Mouse (Mus musculus) urinary bladder, postnatal 10 days (tissue): ENCODE measurements around the gene Acoxl.
"Not testable (repeated sequence)": the region's sequence is repeated elsewhere in the genome, so short reads cannot be mapped to it uniquely, and the experiment has no call there.

Source experiments
- DNase-seq: peaks from one replicate; pipeline ENCODE4 v3.0.0; 2022; ENCODE audit warnings: low spot score

The Acoxl gene

DNA sequence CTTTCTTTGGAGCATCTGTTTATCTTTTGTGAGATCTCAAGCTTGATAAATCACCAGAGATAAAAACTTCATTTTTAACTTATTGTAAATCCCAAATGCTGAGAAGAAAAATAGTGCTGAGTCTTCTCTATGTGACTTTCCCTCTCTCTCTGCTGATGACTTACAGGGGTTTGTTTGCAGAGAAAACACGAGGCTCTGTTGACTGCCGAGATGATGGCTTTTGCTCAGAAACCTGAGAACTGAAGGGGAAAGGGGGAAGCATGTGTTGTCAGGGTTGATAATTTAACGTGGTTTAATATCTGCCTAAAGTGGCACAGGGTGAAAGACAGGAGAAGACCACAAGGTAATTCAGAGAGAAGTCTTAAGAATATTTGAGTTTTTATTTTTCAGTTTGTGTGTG is 245.2 kb downstream of the Acoxl start:
- no peak for DNase-seq

DNA sequence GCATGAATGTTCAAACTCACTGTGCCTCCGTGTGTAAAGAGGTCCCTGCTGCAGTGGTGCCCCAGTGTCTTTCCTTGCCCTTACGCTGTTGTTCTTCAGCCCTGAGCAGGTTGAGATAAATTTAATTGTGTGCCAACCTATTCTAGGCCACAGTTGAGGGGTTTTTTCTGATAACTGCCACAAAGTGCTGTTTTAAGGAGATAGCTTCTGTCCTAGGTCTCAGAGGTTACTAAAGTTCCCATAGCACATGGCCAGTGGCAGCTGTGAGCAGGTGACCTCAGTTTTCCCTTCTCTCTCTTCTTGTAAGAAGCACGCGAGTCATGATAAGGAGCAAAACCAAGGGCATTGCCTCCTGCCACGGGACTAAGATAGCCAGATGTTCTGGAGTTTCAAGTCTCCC is 245.9 kb downstream of the Acoxl start:
- DNase-seq, result no peak

DNA sequence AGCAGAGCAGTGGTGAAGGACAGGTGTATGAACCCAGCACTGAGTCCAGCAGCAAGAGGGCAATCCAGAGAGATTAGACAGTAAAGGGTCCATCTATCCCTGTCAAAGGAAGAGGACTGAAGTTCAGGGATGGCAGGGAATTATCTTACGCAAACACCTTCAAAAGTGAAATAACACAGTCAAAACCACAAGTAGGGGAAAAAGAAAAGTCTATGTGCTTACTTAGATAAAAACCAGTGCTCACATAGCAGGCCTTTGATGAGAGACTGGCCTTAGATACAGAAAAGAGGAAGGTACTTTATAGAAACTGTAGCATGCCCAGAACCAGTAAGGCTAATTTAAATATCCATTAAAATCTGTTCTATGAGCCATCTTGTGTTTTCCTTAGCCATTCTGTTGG is 246.8 kb downstream of the Acoxl start:
- DNase-seq, result no peak

DNA sequence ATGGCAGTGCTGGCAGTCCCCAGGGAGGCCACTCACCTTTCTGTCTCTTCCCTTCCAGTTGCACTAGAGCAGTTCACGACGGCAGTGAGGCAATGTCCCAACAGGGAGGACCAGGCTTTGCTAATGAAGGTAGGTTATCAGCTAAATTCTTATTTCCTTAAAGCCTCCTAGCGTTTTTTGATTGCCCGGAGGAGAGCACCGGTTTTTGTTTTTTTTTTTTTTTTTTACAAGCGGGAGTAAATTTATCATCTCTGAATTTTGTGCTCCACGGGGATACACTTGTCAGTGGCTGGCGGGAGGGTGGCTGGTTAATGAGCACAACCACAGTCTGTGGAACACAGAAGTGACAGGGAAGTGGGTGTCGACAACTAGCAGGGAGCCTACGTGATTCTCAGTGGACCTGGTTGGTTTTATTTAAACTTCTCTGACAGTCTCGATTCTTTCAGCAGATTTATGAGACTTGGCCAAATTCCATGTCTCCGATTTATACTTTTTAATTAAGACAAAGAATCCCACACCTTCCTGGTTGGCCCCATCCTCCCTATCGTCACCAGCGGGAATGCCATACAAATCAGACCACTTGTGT is 247.7 kb downstream of the Acoxl start:
- no peak for DNase-seq

DNA sequence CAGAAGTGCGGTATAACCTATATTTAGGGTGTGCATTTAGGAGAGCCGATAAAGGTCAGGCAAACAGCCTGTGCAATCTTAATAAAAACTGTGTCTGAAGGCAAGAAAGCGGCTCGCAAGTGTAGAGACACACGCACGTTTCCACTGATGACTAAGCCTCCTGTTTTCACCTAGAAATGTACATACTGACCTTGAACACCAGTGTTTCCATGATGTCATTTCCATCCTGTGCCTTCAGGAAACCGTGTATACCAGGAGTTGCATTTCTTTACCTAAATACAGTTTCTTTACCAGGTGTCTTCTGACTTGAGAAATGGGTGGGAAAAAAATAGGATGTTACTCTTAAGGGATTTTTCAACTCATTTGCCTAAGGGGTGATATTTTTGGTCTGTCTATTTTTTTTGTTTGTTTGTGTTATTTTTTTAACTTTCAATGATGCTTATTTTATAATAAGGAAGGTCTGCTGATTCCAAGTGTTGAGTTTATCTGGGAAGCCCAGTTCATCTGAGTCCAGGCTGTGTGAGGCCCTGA is 248.4 kb downstream of the Acoxl start:
- DNase-seq, result no peak

DNA sequence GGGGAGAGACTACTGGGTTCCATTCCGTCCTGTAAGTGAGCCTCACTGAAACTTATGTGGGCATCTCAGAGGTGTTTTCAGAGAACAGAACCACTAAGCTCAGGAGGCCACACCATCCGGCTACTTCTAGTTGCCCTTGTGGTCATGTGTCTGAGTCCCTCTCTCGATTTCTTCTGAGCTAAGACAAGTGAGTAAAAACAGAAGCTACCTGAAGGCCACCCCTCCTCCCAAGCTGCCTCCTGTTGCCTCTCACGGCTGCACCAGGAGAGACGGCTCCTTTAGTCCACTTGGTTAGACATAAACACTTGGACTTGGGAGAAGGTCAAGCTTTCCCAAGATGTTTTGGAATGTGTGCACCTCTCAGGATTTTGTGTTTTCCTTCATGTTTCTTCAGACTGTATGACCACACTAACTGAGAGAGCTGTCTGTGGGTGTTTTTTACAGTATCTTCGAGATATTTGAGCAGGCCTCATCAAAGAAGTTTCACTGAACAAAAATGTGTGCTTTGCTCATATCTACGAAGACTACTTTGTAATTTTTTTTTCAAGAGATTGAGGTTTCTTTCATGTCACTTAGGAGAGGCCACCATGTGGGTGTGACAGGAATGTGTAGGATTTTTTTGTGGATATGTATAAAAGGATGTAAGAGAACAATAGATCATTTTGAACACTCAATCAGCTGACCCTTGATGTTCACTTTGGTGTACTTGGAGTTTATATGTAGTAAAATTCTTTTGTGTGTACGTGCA is 249.3 kb downstream of the Acoxl start:
- DNase-seq, result no peak

DNA sequence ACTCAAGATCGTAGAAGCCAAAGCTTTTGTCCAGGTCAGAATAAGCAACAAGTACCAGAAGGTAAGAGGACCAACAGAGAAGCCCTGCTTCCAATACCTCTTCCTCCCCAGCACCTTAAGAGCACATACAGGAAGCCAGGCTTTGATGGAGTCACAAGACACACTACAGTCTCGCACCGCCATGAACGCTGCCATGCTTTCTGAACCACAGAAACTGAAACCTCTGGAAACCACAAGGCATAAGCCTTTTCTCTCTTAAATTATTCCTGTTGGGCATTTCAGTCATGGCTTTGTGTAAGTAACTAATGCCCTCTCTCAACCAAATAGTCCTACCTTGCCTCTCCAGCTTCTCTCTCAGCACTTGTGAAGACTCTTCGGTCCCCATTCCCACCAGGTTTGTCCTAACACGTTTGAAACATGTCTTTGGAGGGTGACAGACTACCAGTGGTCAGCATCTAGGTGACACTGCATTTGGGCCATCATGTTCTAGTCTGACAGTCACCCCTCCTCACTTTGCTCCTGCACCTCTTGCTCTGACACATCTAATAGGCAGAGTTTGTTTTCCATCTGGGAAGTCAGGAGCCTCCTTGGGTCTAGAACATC is 251.7 kb downstream of the Acoxl start:
- no peak for DNase-seq

DNA sequence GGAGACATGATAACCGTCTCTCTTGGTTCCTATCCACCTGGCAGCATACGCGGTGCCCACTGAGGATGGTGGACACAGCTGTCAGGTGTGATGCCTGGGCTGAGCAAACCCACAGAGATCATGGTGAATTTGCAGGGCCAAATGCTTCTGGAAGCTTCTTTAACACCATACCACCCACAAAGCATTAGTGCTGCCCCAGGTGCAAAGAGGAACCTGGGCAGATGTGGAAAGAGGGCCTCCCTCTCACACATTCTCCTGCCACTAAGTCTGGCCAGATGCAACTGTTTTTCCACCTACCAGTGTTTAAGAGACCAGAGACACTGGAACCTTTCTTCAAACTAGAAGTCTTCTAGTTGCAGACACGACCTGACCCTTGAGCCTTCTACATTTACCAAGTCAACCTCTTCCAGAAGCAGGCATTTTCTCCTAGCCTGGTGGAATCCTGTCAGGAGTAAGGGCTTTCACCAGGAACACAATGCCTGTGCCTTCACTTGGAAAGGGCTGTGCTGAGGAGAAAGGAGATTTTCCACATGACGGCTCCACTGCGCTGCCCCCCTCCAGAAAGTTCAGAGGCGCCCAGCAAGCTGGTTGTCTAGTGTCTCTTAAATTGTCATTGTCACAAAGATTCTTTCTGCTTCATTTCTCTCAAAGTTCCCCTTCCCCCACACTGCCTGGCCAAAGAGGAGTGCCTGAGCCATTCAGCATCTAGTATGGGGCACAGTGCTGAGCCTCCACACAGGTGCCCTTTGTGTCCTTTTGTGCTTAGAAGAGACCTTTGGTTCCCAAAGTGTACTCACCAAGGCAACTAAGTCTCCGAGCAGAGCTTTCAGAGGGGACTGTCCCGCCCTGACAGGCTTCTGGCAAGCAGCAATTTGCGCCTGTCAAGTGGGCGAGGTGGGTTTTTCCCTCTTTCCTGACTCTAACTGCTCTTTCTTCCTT is 253.0 kb downstream of the Acoxl start:
- no peak for DNase-seq

DNA sequence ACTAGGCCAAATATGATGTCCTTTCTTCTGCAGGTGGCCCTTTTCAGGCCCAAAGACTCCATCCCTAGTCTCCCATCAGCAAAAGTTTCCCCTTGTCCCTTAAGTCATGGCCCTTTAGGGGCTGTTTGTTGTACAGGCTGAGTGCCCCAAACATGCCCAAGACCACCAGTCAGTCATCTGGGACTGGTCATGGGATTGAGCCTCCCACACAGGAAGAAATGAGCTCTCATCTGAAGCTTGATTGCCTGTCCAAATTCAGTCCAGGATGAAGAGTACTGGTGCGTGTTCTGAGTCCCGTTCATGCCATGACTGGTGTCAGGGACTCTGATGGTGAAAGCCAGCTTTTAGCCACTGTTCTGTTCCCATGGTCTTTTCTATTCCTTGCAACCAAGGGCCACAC is 253.8 kb downstream of the Acoxl start:
- DNase-seq, result no peak

DNA sequence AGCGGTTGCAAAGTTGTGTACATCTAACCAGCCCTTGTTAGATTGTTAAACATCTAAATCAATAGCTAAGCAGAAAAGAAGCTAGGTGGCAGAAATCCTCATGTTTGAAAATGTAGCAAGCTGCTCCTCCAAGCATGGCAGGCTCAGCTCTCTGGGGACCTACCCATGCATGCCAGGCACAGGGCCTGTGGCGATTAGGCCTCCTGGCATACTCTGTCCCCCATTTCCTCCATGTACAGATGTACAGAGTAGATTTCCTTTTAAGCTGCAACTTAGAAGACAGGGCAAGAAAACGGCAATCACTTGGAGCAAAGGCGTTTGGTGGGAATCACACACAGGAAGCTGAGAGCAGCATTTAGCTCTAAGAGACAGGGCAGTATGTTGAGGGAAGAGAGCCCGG is 255.5 kb downstream of the Acoxl start:
- no peak for DNase-seq

DNA sequence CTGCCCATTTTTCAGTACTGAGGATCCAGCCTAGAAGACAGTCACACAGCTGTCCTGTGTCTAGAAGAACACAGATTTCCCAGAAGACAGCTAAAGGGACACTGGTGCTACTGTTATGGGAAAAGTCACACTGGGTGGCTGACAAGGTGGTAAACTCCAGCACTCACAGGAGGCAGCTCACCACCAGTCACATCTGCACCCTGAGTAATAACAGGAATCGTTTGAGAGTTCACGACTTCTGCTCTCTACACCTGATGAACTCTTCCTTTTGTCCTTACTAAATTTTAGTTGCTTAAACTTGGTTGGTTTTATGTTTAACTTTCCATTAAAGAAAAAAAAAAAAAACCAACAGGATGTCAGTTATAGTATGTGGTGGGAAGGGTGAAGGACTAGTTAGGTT is 255.9 kb downstream of the Acoxl start:
- DNase-seq, result no peak

DNA sequence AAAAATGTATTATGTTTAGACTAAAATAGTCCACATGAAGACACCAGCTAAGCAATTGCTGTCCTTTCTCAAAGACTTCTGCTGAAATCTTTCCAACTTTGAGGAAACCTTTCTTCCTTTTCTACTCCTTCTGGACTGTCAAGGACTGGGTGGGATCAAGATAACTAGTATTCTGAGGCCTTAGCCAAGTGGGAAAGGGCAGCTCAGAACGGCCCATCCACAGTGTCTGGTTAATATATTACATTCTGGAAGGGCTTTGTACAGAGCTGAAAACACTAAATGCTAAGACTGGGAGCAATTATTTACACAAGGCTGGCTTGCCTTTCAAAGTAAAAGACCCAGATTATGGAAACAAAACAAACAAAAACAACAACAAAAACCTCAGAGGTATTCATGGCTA is 256.6 kb downstream of the Acoxl start:
- no peak for DNase-seq

DNA sequence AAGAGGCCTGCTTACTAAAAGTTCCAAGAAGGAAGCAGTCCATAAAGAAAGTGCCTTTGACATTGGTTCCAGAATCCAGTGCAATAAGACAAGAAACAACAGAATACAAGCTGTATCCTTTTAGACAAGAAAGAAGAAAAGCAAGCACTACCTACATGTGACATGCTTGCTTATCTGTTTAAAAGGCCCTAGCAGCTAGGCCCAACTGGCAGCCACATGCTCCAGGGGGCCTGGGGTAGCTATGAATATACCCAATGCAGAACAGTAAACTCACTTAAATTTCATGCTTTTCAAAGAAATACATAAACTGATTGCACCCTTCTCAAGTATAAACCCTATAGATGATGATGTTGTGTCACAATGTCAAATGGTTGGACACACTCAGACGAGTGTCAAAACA is 257.4 kb downstream of the Acoxl start:
- no peak for DNase-seq

DNA sequence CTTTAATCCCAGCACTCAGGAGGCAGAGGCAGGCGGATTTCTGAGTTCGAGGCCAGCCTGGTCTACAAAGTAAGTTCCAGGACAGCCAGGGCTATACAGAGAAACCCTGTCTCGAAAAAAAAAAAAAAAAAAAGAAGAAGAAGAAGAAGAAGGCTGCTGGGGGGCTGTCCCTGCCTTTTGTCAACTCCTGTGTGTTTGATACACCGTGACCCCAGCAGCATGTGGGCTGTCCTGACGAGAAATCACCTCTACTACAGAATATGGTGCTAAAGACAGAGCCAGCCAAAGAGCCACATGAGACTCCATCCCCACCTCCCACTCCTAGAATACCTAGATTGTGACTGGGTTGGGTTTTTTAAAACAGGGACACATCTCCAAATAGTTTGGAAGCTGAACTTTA is 259.4 kb downstream of the Acoxl start:
- DNase-seq, result not testable (repeated sequence)

DNA sequence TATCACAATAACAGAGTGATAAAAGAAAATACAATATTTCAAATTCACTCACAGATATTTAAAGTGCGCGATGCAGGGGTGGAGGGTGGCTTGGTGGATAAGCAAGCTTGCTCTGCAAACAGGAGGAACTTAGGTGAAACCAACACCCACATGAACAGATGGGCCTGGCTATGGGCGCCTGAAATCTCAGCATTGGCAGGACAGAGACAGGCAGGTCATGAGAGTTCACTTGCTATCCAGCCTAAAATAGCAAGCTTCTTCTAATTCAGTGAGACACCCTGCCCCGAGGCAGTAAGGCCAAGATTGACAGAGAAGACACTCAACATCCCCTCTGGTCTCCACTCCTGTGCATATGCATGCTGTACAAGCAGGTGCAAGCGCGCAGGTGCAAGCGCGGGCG is 263.4 kb downstream of the Acoxl start:
- DNase-seq, result no peak

DNA sequence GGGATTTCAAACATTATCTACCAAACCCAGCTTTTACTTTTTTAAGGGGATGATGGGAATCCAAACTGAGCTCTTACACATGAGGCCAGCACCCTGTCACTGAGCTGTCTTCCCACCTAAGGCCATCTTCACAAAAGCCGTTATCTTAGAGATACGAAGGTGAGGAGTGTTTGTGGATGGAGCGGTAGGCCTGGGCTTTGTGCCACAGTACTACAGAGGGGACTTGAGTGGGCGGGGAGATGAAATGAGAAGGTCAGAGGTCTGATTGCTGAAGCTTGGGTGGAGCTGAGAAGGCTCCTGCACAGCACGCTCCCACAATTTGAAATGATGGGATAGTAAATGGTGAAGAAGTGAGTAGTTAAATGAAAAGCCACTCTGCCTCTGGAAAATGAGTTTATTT is 266.1 kb downstream of the Acoxl start:
- DNase-seq, result no peak

DNA sequence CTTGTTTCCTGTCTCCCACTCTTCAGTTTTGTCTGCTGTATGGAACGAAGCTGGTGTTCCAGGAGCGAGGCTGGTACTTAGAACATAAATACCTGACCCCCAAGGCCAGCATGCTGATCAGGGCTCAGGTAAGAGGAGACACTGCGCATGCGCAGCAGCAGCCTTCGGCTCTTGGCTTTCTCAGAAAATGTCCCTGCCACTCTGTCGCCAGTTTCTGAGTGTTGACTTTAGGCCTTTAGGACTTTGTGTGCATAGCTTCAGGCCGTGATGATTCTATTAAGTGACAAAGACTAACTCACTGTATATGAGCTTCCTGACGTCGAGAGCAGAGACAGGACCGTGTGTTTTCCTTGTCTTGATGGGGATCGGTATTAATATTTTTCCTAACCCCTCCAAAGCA is 267.0 kb downstream of the Acoxl start:
- no peak for DNase-seq

DNA sequence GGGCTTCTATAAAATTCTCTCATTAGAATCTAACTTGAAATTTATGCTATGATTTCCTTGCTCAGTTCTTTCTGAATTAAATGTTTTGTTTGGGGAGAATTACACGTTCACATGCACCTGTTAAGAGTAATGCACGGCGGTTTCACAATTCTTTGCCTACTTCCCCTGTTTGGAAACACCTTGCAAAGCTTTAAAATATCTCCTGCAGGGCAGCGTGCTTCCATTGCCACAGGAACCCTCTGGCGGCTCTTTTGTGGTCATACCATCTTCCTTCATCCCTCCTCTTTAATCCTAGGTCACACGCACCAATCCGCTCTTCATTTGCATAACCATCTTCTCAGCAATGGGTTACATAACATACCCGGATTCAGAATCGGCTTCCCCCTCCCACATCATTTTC is 272.9 kb downstream of the Acoxl start:
- no peak for DNase-seq

DNA sequence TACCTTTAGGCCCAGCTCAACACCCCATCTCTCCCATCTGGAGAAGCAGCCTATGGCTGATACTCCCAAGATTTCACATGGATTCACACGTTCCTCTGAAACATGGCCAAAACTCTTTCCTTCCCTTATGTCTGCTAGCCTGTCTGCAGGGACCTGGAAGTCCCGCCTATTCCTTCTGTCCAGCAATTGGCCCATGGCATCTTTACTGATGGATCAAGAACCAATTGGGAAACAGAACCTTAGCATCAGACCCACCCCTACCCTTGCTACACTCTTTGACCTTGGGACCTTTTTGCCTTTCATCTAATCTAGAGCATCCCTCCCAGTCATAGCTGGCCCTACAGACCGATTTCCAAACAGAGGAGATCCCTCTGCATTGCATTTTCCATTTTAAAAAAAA is 275.9 kb downstream of the Acoxl start:
- DNase-seq, result no peak

DNA sequence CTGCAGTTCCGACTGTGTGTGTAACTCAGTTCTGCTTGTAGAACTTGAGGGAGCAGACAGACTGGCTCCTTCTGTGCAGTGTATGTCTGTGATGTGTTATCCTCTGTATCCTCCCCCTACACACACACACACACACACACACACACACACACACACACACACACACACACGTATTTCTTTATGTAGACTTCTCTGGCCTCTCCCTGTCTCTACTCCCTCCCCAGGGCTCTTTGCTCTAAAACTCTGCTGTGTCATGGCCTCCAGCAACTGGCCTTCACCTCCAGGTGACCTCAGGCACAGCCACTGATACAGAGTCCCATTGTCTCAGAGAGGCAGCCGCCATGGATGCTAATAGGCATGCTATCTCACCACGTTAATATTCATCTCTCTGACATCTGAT is 276.9 kb downstream of the Acoxl start:
- no peak for DNase-seq

DNA sequence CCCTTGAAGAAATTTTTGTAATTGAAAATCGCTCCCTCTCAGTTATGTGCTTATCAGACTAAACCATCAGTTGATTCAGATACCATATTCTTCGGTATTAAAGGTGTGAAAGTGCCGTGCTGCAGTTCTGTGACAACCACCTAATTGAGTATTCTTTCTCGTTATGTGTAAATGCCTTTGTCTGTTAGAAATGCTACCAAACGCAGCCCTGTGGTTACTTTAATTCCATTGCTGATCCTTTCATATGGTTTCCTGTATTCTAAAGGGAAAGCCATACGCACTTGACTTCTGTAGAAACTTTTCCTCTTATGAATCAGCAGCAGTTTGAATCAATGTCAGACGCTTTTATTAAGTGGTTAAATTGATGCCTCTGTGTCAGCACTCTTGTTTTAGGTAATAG is 278.9 kb downstream of the Acoxl start:
- no peak for DNase-seq

DNA sequence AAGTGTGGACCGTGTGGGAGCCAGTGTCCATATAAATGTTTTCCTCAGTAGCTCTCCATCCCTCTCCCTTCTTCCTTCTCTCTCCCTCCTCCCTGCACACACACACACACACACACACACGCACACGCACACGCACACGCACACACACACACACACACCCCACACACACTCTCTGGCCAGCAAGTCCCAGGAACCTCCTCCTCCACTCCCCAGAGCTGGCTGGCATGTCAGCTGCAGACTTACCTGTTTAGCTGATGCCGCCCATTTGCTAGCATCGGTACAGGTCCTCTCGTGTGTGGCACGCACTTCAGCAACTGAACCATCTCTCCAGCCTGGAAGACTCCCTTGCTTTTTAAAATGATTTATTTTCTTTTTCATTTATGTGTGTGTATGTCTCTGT is 280.3 kb downstream of the Acoxl start:
- no peak for DNase-seq
